Mouse (Mus musculus) induced T-regulatory cell, adult 2 months (primary cell): Measurements from ENCODE around the gene Slc6a21.

Experiments used
- DNase-seq: peaks from one replicate; pipeline ENCODE4 v3.0.0-alpha.2; 2012; ENCODE audit warnings: low read depth

Slc6a21 gene

DNA sequence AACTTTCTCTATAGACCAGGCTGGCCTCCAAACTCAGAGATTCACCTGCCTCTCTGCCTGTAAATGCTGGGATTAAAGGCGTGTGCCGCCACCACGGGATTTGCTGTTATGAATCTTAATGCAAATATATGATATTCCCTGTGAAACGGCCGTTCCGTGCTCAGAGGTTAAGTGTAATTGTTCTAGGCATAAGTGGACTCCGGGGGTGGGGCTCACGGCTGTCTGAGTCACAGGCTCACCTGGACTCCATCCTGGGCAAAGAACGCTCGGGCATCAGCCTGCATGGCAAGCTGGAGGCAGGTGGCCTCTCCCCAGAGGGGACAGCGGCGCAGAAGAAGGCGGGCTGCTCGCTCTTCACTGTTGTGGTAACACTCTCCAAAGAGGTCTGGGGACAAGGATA is 39.2 kb downstream of the Slc6a21 start:
- no peak for DNase-seq

DNA sequence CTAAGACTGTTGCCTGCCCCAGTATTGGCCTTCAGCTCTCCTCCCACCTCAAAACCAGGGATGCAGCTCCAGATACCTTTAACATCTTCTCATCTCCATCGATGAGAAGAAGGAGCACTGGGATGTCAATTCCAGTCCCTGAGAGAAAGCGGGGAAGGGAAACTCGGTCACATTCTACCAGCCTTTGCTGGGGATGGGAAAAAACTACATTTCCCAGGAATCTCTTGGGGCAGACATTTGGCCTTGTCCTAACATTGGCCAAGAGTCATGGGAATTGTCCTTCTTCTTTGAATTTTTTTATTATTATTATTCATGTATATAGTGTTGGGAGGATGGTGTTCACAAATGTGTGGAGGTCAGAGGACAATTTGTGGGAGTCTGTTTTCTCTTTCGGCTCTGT is 44.9 kb downstream of the Slc6a21 start:
- no peak for DNase-seq

DNA sequence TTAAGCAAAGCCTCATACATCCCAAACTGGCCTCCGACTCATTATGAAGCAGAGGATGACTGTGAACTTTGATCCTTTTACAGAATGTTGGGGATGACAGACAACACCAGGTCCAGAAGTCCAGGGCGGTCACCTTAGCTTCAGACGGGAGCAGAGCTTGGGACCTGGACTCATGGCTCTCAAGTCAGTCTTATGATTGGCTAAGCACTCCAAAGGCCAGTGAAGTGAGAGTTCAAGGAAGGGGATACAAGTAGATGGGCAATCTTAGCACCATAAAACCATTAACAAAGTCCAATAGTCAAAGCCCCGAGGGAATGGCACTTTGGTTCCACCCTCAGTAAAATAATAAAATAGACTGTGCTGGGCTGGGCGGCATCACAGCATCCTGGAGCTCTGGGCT is 45.8 kb downstream of the Slc6a21 start:
- no peak for DNase-seq

DNA sequence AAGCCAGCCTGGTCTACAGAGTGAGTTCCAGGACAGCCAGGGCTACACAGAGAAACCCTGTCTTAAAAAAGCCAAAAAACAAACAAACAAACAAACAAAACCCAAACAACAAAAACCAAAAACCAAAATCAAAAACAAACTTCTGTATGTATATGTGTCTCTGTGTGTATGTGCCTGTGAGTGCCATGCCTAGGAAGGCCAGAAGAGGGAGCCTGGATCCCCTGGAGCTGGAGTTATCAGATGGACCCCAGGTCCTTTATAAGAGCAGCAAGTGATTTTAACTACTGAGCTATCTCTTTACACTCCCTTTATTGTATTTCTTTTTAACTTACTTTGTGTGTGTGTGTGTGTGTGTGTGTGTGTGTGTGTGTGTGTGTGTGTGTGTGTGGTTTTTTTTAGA is 48.5 kb downstream of the Slc6a21 start:
- peak; percentile 34 for DNase-seq

DNA sequence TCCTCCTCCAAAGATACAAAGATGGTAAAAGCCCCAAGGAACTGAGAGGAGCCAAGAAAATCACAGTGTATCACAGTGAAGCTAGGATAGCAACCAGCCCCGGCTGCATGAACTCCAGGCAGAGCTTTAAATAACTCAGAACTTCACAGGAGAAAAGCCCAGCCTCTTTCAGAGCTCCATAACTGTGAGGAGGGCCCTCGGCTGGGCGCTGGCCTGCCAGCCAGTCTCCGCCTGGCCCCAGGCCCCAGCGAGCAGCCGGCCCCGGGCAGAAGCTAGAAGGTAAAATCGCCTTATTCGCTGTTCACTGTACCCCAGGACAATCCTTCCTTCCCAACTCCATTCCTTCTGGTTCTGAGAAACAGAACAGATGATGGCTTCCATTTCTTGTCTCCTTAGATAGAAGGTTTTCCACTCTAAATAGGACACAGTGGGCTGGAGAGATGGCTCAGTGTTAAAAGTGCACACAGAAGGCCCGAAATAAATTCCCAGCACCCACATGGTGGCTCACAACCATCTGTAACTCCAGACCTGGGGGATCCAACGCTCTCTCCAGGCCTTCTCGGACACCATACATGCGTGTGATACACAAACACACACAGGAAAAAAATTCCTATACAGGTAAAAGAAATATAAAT is 51.6 kb downstream of the Slc6a21 start:
- no peak for DNase-seq

DNA sequence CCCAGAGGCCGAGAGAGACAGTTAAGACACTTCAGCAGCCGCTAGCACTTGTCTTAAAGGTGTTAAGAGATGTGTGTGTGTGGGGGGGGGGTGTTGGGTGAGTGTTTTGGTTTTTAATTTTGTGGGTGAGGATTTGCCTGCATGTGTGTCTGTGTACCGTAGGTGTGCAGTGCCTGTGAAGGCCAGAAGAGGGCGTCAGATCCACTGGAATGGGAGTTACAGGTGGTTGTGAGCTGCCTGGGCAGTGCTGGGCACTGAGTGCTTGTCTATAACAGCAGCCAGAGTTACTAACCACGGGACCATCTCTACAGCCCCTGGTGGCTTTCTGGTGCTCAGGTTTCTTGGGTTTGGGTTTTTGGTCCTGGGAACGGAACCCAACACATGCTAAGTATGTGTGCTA is 54.2 kb downstream of the Slc6a21 start:
- DNase-seq, result peak; percentile 42

DNA sequence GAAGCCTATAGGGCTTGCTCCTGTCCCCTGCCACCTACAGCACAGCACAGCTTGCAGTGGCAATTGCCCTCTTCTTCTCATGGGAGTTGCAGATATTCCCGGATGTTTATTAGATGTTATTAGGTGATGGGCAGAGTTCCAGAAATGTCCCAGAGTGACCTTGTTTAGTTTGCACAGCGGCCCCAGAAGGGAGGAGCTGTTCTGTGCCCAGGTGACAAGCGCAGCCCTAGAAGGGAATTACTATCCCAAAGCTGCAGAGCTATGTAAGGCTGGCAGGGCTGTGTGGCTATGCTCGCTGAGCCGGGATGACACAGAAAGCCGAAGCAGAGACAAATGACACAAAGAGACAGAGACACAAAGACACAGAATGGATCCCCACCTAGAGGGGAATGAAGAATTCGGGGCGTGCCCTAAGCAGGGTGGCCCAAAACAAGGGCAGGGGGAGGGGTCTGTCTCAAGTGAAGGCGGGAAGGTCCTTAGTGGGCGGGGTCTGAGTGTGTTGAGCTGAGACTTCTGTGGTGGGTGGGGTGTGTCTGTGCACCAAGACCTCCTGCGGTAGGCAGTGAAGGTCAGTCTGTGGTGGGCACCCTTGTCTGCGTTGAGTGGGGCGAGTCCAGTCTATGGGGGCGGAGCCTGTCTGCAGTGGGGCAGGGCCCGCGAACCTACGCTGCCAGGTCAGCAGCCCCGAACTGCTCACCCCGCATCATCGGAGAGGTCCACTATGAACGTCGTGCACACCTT is 55.5 kb downstream of the Slc6a21 start:
- DNase-seq, result peak; percentile 78

DNA sequence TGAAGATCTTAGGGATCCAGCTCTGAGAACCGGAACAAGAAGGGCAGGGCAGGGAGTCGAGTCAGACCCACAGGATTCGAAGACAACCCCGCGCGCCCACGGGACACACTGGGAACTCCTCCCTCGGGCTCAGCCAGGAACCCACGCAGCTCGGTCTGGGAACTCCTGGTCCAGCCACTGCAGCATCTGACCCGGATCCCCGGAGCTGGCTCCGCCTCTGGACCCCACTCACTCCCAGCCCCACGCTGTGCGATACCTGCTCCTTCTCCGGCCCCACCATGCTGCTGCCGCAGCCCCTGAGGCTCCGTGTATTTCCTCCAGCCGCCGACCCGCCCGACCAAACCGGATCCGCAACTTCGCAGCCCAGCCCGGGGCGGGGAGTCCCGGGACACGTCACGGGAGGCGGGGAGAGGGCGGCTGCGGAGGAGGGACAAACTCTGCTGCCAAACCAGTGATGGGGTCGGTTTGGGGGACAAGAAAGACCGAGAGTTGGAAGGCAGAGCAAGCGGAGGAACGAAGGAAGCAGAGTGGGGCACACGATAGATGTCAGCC is 56.2 kb downstream of the Slc6a21 start, which contains the start of gene Trpm4:
TSS of gene Trpm4 (minus strand) at position 350 of the 552 bp plus-strand sequence.
- peak; percentile 92 for DNase-seq

DNA sequence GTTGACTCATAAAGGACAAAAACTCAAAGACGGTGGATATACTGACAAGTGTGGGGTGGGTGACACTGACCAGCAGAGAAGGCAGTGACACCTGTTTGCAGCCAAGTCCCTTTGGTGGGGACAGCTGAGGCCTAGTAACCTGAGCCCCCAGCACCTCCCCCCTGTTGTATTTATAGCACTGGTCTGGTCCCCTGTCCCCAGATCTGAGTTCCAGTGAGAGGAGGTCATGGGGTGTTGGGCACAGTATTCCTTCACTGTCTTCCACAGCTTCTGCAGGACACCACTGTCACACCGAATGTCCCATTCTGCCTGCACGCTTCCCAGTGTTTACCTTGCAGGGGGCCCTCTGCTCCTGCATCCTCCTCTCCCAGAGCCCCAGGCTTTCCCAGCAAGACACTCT is 57.3 kb downstream of the Slc6a21 start:
- no peak for DNase-seq

DNA sequence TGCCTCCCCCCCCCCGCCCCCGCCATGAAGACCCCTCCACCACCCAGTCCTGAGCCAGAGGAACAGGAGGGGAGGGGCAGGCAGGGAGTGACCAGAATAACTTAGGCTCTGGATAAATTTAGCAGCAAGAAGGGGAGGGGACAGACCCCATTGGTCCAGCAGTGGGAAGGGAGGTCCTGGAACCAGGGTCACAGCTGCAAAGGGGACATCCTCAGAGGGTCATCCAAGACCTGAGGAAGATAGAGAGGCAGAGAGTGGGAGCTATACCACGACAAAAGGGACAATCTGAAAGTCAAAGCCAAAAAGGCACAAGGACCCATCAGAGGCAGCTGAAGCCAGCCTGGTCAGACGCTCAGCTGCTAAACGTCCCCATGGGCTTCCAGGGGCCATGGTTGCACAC is 57.7 kb downstream of the Slc6a21 start, which contains the start of gene Hrc:
TSS of gene Hrc (plus strand) at position 235 of the 400 bp plus-strand sequence.
- no peak for DNase-seq

DNA sequence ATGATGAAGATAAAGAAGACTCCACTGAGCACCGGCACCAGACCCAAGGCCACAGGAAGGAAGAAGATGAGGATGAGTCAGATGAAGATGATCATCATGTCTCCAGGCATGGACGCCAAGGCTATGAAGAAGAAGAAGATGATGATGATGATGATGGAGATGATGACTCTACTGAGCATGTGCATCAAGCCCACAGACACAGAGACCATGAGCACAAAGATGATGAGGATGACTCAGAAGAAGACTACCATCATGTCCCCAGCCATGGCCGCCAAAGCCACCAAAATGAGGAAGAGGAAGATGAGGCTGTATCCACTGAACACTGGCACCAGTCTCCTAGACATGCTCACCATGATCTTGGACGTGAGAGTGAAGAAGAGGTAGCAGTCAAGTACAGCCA is 59.0 kb downstream of the Slc6a21 start:
- DNase-seq, result peak; percentile 15

DNA sequence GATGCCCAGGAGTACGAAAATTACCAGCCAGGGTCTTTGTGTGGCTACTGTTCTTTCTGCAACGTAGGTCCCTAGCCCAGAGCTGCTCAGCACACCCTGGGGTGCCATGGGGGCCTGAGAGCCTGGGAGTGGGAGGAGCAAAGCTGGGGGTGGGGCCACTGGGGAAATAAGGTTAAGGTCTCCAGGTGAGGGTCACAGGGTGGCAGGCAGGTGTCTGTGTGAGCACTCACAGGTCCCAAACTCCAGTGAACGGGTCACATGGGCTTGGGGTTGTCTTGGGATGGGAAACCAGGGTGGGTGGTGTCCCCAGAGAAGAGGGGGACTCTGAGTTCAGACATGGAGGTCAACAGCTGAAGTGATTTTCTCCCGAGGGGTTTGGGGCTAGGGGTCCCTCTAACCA is 60.2 kb downstream of the Slc6a21 start:
- no peak for DNase-seq

DNA sequence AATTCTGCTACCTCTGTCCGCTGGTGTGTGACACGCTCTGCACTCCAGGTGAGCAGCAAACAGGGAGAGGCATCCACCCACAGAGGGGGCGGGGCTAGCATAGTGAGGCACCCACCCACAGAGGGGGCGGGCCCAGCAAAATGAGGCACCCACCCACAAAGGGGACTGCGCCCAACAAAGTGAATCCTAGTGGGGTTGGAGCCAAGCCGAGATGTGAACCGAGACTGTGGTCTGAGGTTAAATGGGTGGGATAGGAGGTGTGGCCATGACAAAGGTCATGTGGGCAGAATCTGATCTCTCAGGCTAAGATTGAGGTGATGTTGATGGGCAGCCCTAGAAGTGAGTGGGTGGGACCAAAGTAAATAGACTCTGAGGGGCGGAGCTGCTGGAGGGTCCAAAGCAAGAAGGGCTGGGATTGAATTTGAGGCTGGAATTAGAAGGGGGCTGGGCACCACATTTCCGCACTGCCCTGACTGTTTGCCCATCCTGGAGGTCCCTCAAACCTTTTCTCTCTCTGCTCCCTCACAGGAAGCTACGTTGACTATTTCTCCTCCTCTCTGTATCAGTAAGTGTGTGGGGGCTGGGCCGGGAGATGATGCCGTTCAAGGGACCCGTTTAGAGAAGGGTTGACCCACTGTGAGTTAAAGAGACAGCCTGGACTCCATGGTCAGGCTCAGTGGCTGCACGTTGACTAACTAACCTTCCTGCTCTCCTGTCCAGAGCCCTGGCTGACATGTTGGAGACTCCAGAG is 61.0 kb downstream of the Slc6a21 start:
- DNase-seq, result peak; percentile 90
